Mouse (Mus musculus) stomach, postnatal 0 days (tissue): ENCODE results near the gene Cend1. TPM values are rescaled to one million over a fixed set of nuclear protein-coding genes. Genes with fewer than 3 reads are reported as not detected.
A peak's percentile ranks its signal among the peaks of the same experiment; 100 is the strongest.
"Not testable (repeated sequence)": the region's sequence is repeated elsewhere in the genome, so short reads cannot be mapped to it uniquely, and the experiment has no call there.

Source experiments
- ATAC-seq: fragments of 200-750 bp; cut with Nextera tagmentation; 2 replicates; pipeline ENCODE4 v1.8.0; 2017; ENCODE audit not compliant: low FRiP score, low TSS enrichment
- DNase-seq: peaks from one replicate; pipeline ENCODE4 v3.0.0-alpha.2; 2016; ENCODE audit warnings: low spot score
- H3K27ac ChIP-seq: fragments of 300-500 bp; sonication (generic); replicated peaks from 2 replicates; pipeline ENCODE4 v1.5.1; 2014; ENCODE audit warnings: mild to moderate bottlenecking, control low read depth
- H3K27me3 ChIP-seq: fragments of 300-500 bp; sonication (generic); 2 replicates; pipeline ENCODE4 v1.6.1; 2014; ENCODE audit warnings: low read length; ENCODE audit not compliant: control insufficient read depth, insufficient read depth
- H3K36me3 ChIP-seq: fragments of 300-500 bp; sonication (generic); 2 replicates; pipeline ENCODE4 v1.6.1; 2014; ENCODE audit warnings: low read length, mixed read lengths; ENCODE audit not compliant: control insufficient read depth, insufficient read depth
- H3K4me1 ChIP-seq: fragments of 300-500 bp; sonication (generic); replicated peaks from 2 replicates; pipeline ENCODE4 v1.6.1; 2014; ENCODE audit warnings: antibody characterized with exemption; ENCODE audit not compliant: control insufficient read depth, insufficient read depth
- H3K4me2 ChIP-seq: fragments of 300-500 bp; sonication (generic); replicated peaks from 2 replicates; pipeline ENCODE4 v1.6.1; 2014; ENCODE audit warnings: low read depth, mild to moderate bottlenecking, control low read depth, moderate library complexity
- H3K4me3 ChIP-seq: fragments of 300-500 bp; sonication (generic); 2 replicates; pipeline ENCODE4 v1.5.1; 2014; ENCODE audit warnings: low read depth, low read length, control low read depth
- H3K9ac ChIP-seq: fragments of 300-500 bp; sonication (generic); 2 replicates; pipeline ENCODE4 v1.6.1; 2014; ENCODE audit warnings: mild to moderate bottlenecking, low read length, control low read depth, mixed read lengths
- H3K9me3 ChIP-seq: fragments of 300-500 bp; sonication (generic); 2 replicates; pipeline ENCODE4 v1.6.1; 2016; ENCODE audit warnings: low read length; ENCODE audit not compliant: control insufficient read depth
- CTCF ChIP-seq: IDR thresholded peaks from 2 replicates; pipeline ENCODE4 v1.5.1; 2016; ENCODE audit warnings: antibody characterized with exemption, low read depth, mild to moderate bottlenecking, moderate library complexity
- EP300 ChIP-seq: optimal IDR thresholded peaks from 2 replicates; pipeline ENCODE3; 2016; ENCODE audit warnings: antibody characterized with exemption
- WGBS: fragments of 180-500 bp; shearing (Covaris S2); extraction: QIAGEN DNeasy Blood & Tissue Kit; methylation state at CpG from one replicate; pipeline ENCODE4 v1.1.7; 2014; 5-methylcytosine and 5-hydroxymethylcytosine counted together
- polyA plus RNA-seq: library from polyadenylated mRNA; unstranded; fragments of >200 nt; fragmentation: Nextera tagmentation; extraction: Ambion mirVana; gene quantifications from 2 replicates; pipeline ENCODE4 v1.2.1, GENCODE M21; 2015

The Cend1 gene
- polyA plus RNA-seq, 1 experiment from 2014 or later = 2.0 TPM

DNA sequence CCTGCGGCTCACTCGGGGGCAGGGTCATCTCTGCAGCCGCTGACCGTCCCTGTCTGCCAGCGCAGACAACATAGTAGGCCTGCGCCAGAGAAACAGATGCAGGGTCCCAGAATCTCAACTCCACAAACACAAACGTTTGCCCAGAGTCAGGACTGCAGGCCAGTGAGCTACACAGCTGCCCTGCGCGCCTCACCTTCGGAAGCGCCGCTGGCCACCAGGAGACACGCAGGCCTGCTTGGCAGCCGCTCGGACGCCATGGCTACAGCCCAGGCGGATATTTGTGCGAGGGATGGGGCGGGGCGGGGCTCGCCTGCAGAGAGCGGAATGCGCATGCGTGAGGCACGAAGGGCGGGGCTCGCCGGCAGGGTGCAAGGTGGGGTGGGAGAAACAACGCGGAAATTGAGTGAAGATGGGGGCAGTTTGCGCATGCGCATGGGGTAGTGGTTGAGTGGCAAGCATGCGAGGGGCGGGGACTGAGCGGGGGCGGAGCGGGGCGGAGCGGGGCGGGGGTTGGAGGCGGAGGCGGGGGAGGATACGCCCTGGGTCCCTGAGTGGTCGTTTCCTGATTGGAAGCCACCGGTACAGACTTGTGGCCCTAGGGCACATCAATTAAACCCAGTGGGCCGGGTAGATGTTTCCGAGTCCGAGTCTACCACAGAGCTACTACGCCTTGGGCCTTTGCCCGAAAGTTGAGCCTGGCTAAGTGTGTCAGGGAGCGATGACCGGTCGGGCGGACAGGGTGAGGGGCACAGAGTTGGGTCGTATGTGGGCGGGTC is 15.3 kb downstream of the Cend1 start, which contains the start of gene Gatd1:
Gene Gatd1 (minus strand): TSS at position 328 of the 776 bp plus-strand sequence.
- 1% methylated on average over 56 of the region's 56 CpGs for WGBS
- peak; percentile 47; the same call in 1 of the 2 replicates for TF ChIP-seq CTCF
- no peak for TF ChIP-seq EP300
- peak; percentile 92 for ATAC-seq

GRCm38 (mm10) chr7:141413331-141413730 is 16.0 kb downstream of the Cend1 start:
- Histone ChIP-seq H3K4me1 (0 out of 2 replicates have a peak, but pooled peaks cover 3% of the 10 kb centered on the region), H3K9me3 (no peaks in the 10 kb centered on the region), H3K27me3 (no peaks in the 10 kb centered on the region), H3K4me2 (peak overlapping the region; percentile 63), H3K4me3 (peak overlapping the region; percentile 75), H3K27ac (peak overlapping the region; percentile 70), H3K9ac (peak overlapping the region; percentile 83), H3K36me3 (peaks cover 6% of the 10 kb centered on the region; the same call in 1 of the 2 replicates)
- 4% methylated on average over 16 of the region's 16 CpGs for WGBS
- no peak for TF ChIP-seq CTCF
- no peak for TF ChIP-seq EP300
- ATAC-seq (0 out of 2 replicates have a peak, but pooled peaks have one; percentile 1), DNase-seq (no peak)

More for the DNA sequence above, 15.3 kb downstream of the Cend1 start, which contains the start of gene Gatd1:
- Histone ChIP-seq H3K9ac (peak within 1 kb of the TSS; percentile 83), H3K27ac (peak within 1 kb of the TSS; percentile 78), H3K27me3 (no peaks in the 10 kb centered on the region), H3K36me3 (peaks cover 6% of the 10 kb centered on the region; the same call in 1 of the 2 replicates), H3K4me3 (peak within 1 kb of the TSS; percentile 75), H3K4me1 (0 out of 2 replicates have a peak, but pooled peaks cover 3% of the 10 kb centered on the region), H3K4me2 (peak within 1 kb of the TSS; percentile 67), H3K9me3 (no peaks in the 10 kb centered on the region)
- DNase-seq = peak; percentile 100

DNA sequence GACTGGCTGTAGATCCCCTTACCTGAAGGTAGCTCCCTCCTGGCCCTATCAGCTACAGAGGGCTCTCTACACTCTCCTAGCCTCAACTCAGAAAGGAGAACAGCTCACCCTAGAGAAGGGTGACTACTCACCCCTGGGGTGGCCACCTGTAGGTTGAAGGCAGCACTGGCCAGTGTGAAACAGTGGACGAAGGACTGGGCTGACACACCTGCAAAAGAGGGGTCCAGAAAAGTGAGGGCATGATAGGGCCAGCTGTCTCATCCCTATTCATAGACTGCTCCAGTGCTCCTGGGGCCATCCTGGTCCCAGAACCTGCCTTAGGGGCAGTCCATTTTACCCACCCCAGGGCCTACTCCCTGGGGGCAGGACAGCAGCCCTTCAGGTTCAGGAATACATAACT is 17.6 kb downstream of the Cend1 start:
- H3K4me3 ChIP-seq = no peak overlapping the region
- 0 out of 2 replicates have a peak, but pooled peaks cover 3% of the 10 kb centered on the region for H3K4me1 ChIP-seq
- ATAC-seq = no peak
- H3K27me3 ChIP-seq = no peaks in the 10 kb centered on the region
- no peaks in the 10 kb centered on the region for H3K9me3 ChIP-seq
- TF ChIP-seq CTCF (no peak), EP300 (no peak)
- no peak overlapping the region for H3K9ac ChIP-seq
- no peak overlapping the region for H3K4me2 ChIP-seq
- H3K36me3 ChIP-seq = peaks cover 6% of the 10 kb centered on the region; the same call in 1 of the 2 replicates
- DNase-seq = no peak
- no peak overlapping the region for H3K27ac ChIP-seq
- 93% methylated on average over 1 of the region's 1 CpGs for WGBS

DNA sequence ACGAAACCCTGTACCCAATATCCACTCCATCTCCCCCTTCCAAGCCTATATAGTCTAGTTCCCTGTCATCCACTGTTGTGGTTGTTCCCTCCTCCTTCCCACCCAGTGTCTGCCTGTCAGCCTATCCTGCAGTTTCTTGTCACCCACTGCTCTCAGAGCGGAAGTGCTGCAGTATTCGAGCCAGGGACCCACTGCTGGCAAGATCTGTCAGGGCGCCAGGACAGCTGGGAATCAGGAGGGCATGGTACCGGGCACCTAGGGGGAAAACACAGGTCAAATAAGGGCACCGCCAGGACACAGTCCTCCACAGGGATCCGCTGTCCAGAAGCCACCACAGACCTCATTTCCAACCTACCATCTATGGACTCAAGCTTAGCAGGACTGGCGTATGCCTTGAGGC is 18.7 kb downstream of the Cend1 start:
- Histone ChIP-seq H3K27me3 (no peaks in the 10 kb centered on the region), H3K9ac (no peak overlapping the region), H3K4me2 (no peak overlapping the region), H3K36me3 (peaks cover 6% of the 10 kb centered on the region; the same call in 1 of the 2 replicates), H3K9me3 (no peaks in the 10 kb centered on the region), H3K27ac (no peak overlapping the region), H3K4me1 (0 out of 2 replicates have a peak, but pooled peaks cover 3% of the 10 kb centered on the region), H3K4me3 (no peak overlapping the region)
- no peak for ATAC-seq
- WGBS = 85% methylated on average over 8 of the region's 8 CpGs
- TF ChIP-seq EP300 (no peak), CTCF (no peak)
- DNase-seq = no peak

DNA sequence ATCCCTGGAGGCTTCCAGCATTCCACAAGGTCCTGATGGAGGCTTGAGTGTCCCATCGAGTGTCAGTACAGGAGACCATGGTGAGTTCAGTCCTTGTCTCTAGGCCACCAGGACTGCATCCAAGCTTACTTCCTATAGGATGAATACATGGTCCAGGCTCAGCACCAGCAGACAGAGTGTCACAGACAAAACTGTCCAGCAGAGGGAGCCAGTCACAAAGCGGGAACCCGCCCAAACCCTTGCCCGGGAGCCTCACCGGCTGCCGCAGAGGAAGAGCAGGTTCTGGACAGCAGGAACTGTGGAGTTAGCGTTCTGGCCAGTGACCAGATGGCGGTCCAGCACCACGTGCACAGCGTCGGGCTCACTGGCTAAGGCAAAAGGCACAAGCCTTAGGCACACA is 20.5 kb downstream of the Cend1 start:
- no peak overlapping the region for H3K27ac ChIP-seq
- ATAC-seq (peak; percentile 80), DNase-seq (peak; percentile 90)
- H3K36me3 ChIP-seq = peaks cover 6% of the 10 kb centered on the region; the same call in 1 of the 2 replicates
- TF ChIP-seq EP300 (no peak), CTCF (peak; percentile 97)
- no peak overlapping the region for H3K9ac ChIP-seq
- 10% methylated on average over 11 of the region's 11 CpGs for WGBS
- H3K9me3 ChIP-seq = no peaks in the 10 kb centered on the region
- H3K4me2 ChIP-seq = no peak overlapping the region
- 0 out of 2 replicates have a peak, but pooled peaks cover 3% of the 10 kb centered on the region for H3K4me1 ChIP-seq
- H3K4me3 ChIP-seq = no peak overlapping the region
- H3K27me3 ChIP-seq = no peaks in the 10 kb centered on the region

DNA sequence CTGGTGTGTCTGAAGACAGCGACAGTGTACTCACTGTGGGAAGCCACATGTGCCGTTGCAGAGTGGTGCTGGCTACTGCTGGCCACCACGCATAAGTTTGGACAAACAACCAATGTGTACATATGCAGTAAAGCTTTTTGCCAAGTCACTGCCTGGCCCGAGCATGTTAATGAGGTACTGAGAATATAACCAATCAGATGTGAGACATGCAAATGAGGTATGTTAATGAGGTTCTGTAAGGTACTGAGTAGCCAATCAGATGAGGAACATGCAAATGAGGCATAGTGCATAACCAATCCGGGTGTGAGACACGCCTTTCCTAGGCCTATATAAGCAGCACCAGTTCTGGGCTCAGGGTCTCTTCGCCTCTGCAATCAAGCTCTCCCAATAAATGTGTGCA is 21.6 kb downstream of the Cend1 start:
- not testable (repeated sequence) for H3K27me3 ChIP-seq, H3K4me2 ChIP-seq, ATAC-seq, H3K36me3 ChIP-seq, H3K9me3 ChIP-seq, H3K27ac ChIP-seq, H3K4me3 ChIP-seq, DNase-seq, H3K4me1 ChIP-seq, H3K9ac ChIP-seq
- 90% methylated on average over 7 of the region's 7 CpGs for WGBS
